Mouse (Mus musculus) embryonic facial prominence, embryonic 14.5 days (tissue): ENCODE measurements around the gene Ubap1l. TPM values are rescaled to one million over a fixed set of nuclear protein-coding genes. Genes with fewer than 3 reads are reported as not detected.
A peak's percentile ranks its signal among the peaks of the same experiment; 100 is the strongest.

Experiments
- ATAC-seq: fragments of 200-750 bp; cut with Nextera tagmentation; 2 replicates; pipeline ENCODE4 v1.8.0; 2017; ENCODE audit warnings: low read depth, moderate number of reproducible peaks, moderate TSS enrichment
- DNase-seq: peaks from one replicate; pipeline ENCODE4 v3.0.0-alpha.2; 2015; ENCODE audit warnings: low spot score
- H3K27ac ChIP-seq: fragments of 300-500 bp; sonication (generic); replicated peaks from 2 replicates; pipeline ENCODE4 v1.5.1; 2014; ENCODE audit warnings: low read depth, mild to moderate bottlenecking, low read length, moderate library complexity
- H3K27me3 ChIP-seq: fragments of 300-500 bp; sonication (generic); replicated peaks from 2 replicates; pipeline ENCODE4 v1.6.1; 2014; ENCODE audit warnings: low read length; ENCODE audit not compliant: control insufficient read depth, insufficient read depth
- H3K36me3 ChIP-seq: fragments of 300-500 bp; sonication (generic); 2 replicates; pipeline ENCODE4 v1.6.1; 2014; ENCODE audit warnings: low read length, mixed read lengths; ENCODE audit not compliant: control insufficient read depth, insufficient read depth
- H3K4me1 ChIP-seq: fragments of 300-500 bp; sonication (generic); 2 replicates; pipeline ENCODE4 v1.6.1; 2014; ENCODE audit warnings: antibody characterized with exemption, low read length; ENCODE audit not compliant: control insufficient read depth, insufficient read depth
- H3K4me2 ChIP-seq: fragments of 300-500 bp; sonication (generic); 2 replicates; pipeline ENCODE4 v1.6.1; 2014; ENCODE audit warnings: low read depth, mild to moderate bottlenecking, low read length, moderate library complexity, mixed read lengths
- H3K4me3 ChIP-seq: fragments of 300-500 bp; sonication (generic); 2 replicates; pipeline ENCODE4 v1.5.1; 2014; ENCODE audit warnings: low read depth, mild to moderate bottlenecking, low read length
- H3K9ac ChIP-seq: fragments of 300-500 bp; sonication (generic); 2 replicates; pipeline ENCODE4 v1.6.1; 2014; ENCODE audit warnings: low read depth, mild to moderate bottlenecking, low read length, moderate library complexity, mixed read lengths
- H3K9me3 ChIP-seq: fragments of 300-500 bp; sonication (generic); 2 replicates; pipeline ENCODE4 v1.6.1; 2016; ENCODE audit warnings: low read length; ENCODE audit not compliant: control insufficient read depth
- WGBS: fragments of 180-500 bp; shearing (Covaris S2); extraction: QIAGEN DNeasy Blood & Tissue Kit; methylation state at CpG from one replicate; pipeline ENCODE4 v1.1.7; 2014; 5-methylcytosine and 5-hydroxymethylcytosine counted together
- polyA plus RNA-seq: library from polyadenylated mRNA; unstranded; fragments of >200 nt; fragmentation: Nextera tagmentation; extraction: Ambion mirVana; gene quantifications from 2 replicates; pipeline ENCODE4 v1.2.1, GENCODE M21; 2014

The Ubap1l gene
- polyA plus RNA-seq, 1 experiment from 2014 or later = 0.72 TPM

DNA sequence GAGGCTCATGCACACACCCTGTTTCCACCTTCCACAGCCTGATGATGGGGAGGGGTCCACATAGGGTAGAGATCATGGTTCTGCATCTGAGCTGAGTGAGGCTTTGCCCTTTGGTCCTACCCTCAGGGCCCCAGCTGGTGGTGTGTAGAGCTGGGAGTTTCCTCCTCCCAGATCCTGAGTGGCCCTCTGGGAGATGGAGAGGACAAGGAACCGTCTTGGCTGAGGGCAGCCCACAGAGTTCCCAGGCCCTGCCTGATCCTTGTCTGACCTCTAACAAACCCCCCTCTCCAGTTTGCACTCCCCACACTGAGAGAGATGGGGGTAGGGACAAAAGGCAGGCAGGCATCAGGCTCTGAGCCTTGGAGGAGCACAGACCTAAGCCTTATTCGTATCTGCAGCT is 33.5 kb downstream of the Ubap1l start:
- 0 out of 2 replicates have a peak, but pooled peaks cover 4% of the 10 kb centered on the region for H3K4me1 ChIP-seq
- 55% methylated on average over 2 of the region's 2 CpGs for whole genome bisulfite sequencing
- no peak overlapping the region for H3K27ac ChIP-seq
- DNase-seq (no peak), ATAC-seq (no peak)
- no peak overlapping the region for H3K4me2 ChIP-seq
- H3K9ac ChIP-seq = no peak overlapping the region
- no peak overlapping the region for H3K4me3 ChIP-seq
- H3K36me3 ChIP-seq = no peaks in the 10 kb centered on the region
- H3K9me3 ChIP-seq = no peaks in the 10 kb centered on the region
- peaks cover 33% of the 10 kb centered on the region for H3K27me3 ChIP-seq

- Histone ChIP-seq H3K36me3 (no peaks in the 10 kb centered on the region), H3K4me1 (0 out of 2 replicates have a peak, but pooled peaks cover 4% of the 10 kb centered on the region), H3K9ac (peak within 1 kb of the TSS; percentile 69), H3K4me3 (peak within 1 kb of the TSS; percentile 54), H3K27ac (no peak within 1 kb of the TSS), H3K9me3 (no peaks in the 10 kb centered on the region), H3K27me3 (no peaks in the 10 kb centered on the region), H3K4me2 (peak within 1 kb of the TSS; percentile 71)
- peak; percentile 89 for DNase-seq
- peak; percentile 89 for ATAC-seq
- under 1% methylated on average over 10 of the region's 24 CpGs for WGBS
Observed at GRCm38 (mm10) chr9:65398279-65398678, 37.4 kb downstream of the Ubap1l start, which contains the start of gene Rasl12. Gene Rasl12, plus strand, starts transcription at chr9:65398506.

DNA sequence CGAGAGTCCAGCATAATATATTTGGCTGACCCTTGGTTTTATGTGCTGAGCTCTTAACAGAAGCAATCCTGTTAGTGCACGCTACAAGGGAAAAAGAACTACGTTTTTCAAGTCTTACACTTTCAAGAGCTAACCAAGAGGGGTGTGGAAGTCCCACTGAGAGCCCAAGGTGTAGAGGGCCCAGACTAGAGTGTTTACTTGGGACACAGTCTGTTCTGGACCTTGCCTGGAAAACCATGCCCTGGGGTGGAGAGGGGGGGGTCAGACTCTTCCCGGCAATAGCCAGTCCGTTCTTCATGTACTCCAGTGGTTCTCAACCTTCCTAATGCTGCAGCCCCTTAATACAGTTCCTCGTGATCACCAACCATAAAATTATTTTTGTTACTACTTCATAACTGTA is 39.1 kb downstream of the Ubap1l start:
- Histone ChIP-seq H3K9me3 (no peaks in the 10 kb centered on the region), H3K4me1 (0 out of 2 replicates have a peak, but pooled peaks cover 4% of the 10 kb centered on the region), H3K36me3 (no peaks in the 10 kb centered on the region), H3K4me3 (no peak overlapping the region), H3K4me2 (no peak overlapping the region), H3K27me3 (no peaks in the 10 kb centered on the region), H3K27ac (no peak overlapping the region), H3K9ac (no peak overlapping the region)
- 90% methylated on average over 6 of the region's 6 CpGs for WGBS
- ATAC-seq (no peak), DNase-seq (no peak)

DNA sequence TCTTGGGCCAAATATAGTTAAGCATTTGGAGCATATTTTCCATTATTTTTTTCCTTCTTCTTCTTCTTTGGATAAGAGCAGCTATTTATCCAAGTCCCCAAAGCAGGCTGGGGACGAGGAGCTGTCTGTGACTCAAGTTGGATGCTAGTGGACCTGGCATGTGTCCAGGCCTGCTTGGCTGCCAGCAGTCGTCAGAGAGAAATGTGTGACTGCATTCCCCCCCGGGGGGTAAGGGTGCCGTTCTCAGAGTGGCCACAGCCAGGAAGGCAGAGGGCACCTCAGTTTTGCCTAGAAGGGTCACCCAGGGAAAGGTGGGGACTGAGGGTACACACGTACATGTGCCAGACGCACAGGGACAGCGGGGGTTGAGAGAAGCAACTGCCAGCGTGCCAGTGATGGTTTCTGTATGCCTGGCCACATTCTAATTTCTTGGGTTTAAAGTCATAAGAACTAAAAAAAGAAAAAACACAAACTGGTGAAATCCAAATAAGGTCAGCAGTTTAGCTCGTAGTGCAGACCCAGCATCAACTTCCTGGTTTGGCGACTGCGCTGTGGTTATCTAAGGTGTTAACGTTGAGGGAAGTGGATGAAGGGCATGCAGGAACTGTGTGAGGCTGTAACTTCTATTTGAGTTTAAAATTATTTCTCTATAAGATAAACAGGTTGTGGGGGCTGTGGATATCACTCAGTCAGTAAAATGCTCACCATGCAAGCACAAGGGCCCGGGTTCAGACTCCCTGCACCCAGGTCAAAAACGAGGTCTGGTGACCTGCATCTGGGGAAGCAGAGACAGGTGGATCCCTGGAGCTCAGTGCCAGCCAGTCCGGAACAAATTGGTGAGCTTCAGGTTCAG is 43.7 kb downstream of the Ubap1l start:
- no peak for ATAC-seq
- no peak overlapping the region for H3K4me2 ChIP-seq
- WGBS = 67% methylated on average over 15 of the region's 15 CpGs
- no peak overlapping the region for H3K9ac ChIP-seq
- H3K36me3 ChIP-seq = no peaks in the 10 kb centered on the region
- no peaks in the 10 kb centered on the region for H3K4me1 ChIP-seq
- DNase-seq = peak; percentile 44
- no peaks in the 10 kb centered on the region for H3K9me3 ChIP-seq
- no peak overlapping the region for H3K4me3 ChIP-seq
- H3K27me3 ChIP-seq = no peaks in the 10 kb centered on the region
- no peak overlapping the region for H3K27ac ChIP-seq

DNA sequence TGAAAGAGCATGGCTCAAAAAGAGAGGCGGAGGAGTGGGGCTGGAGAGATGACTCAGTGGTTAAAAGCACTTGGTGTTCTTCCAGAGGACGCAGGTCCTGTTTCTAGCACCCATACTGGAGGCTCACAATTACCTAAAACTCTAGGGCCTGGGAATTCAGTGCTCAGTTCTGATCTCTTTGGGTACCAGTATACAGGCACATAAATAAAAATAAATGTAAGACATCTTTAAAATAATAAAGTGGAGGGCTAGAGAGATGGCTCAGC is 44.3 kb downstream of the Ubap1l start:
- Histone ChIP-seq H3K9ac (no peak overlapping the region), H3K4me2 (no peak overlapping the region)
- 80% methylated on average over 2 of the region's 2 CpGs for WGBS

DNA sequence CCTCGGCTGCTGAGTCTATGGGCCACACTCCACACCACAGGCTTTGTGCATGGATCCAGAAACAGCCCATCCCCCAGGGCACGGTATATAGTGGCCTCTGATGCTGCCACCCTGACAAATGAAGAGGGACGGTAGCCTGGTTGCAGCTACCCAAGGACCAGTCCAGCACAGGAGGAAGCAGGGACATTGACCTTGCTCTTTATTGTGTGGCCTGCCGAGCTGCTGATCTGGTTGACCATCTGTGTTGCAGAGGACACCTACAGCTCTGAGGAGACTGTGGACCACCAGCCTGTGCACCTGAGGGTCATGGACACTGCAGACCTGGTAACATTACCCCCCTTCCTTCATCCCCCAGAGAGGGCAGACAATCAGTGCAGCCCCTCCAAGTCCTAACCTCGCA is 46.5 kb downstream of the Ubap1l start:
- WGBS = 72% methylated on average over 5 of the region's 5 CpGs
- Histone ChIP-seq H3K9ac (no peak overlapping the region), H3K27me3 (no peaks in the 10 kb centered on the region), H3K4me2 (no peak overlapping the region), H3K9me3 (no peaks in the 10 kb centered on the region), H3K4me1 (no peaks in the 10 kb centered on the region), H3K4me3 (no peak overlapping the region), H3K36me3 (no peaks in the 10 kb centered on the region), H3K27ac (no peak overlapping the region)
- DNase-seq (no peak), ATAC-seq (no peak)

More for the DNA sequence above, 44.3 kb downstream of the Ubap1l start:
- no peaks in the 10 kb centered on the region for H3K27me3 ChIP-seq
- H3K9me3 ChIP-seq = no peaks in the 10 kb centered on the region
- ATAC-seq (no peak), DNase-seq (no peak)
- H3K4me1 ChIP-seq = no peaks in the 10 kb centered on the region
- H3K4me3 ChIP-seq = no peak overlapping the region
- no peaks in the 10 kb centered on the region for H3K36me3 ChIP-seq
- H3K27ac ChIP-seq = no peak overlapping the region

DNA sequence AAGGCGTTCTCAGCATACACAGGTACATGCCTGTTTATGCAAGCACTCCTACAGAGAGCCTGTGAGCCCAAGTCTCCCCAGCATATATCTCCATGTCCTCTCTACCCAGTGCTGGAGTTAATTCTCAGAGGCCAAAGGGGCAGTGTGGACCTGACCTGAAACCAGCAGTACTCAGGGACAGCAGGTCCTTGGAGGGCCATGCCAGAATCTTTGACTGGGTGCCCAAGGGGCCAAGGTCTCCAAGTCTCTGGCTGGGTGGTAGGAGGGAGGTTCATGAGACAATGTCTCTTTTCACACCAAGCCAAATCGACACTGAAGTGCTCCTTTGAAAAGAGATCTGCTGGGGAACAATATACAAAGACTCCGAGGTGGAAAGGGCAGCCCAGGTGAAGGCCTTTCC is 47.0 kb downstream of the Ubap1l start:
- no peak for ATAC-seq
- no peaks in the 10 kb centered on the region for H3K27me3 ChIP-seq
- H3K4me3 ChIP-seq = no peak overlapping the region
- 54% methylated on average over 3 of the region's 3 CpGs for WGBS
- no peaks in the 10 kb centered on the region for H3K36me3 ChIP-seq
- H3K4me2 ChIP-seq = no peak overlapping the region
- DNase-seq = no peak
- H3K27ac ChIP-seq = no peak overlapping the region
- H3K9me3 ChIP-seq = no peaks in the 10 kb centered on the region
- no peaks in the 10 kb centered on the region for H3K4me1 ChIP-seq
- no peak overlapping the region for H3K9ac ChIP-seq

DNA sequence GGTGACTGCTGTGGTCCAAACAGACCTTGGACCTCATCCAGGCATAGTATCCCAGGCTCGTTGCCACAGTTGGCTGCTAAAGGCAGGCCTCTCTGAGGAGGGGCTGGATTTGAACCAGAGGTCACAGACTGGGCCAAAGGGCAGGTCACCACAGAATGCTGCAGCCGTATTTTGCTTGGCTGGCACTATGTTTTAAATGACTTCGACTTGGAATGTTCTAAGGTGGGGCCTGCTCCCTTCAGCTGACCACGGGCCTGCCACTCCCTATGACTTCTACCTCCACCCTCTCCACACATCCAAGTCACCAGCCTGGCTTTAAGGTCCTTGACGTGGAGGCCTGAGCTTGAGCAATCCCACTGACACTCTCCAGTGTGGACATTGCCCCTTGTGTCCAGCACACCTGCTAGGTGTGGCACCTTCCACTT is 48.0 kb downstream of the Ubap1l start:
- H3K9me3 ChIP-seq = no peaks in the 10 kb centered on the region
- DNase-seq (no peak), ATAC-seq (no peak)
- H3K9ac ChIP-seq = no peak overlapping the region
- no peak overlapping the region for H3K27ac ChIP-seq
- H3K4me2 ChIP-seq = no peak overlapping the region
- no peaks in the 10 kb centered on the region for H3K27me3 ChIP-seq
- H3K4me3 ChIP-seq = no peak overlapping the region
- WGBS = 64% methylated on average over 4 of the region's 5 CpGs
- H3K4me1 ChIP-seq = no peaks in the 10 kb centered on the region
- no peaks in the 10 kb centered on the region for H3K36me3 ChIP-seq

DNA sequence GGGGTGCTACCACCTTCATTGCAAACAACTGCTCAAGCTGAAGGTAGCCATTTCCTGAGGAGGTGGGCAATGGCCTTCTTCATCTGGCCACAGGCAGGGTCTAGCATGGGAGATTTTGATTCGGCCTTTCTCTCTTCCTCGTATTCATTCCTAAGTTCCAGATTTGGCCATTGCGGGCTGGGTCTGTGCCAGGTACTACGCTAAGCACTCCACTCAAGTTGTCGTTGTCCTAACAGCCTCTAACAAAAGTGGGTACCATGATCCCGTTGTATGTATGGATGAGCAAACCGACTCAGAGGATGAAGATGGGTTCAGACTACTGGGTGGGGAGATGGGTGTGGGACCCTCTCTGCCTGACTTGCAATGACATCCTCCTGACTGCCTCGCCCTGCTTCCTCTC is 49.5 kb downstream of the Ubap1l start:
- Histone ChIP-seq H3K9ac (no peak overlapping the region), H3K27ac (no peak overlapping the region), H3K27me3 (no peaks in the 10 kb centered on the region), H3K9me3 (no peaks in the 10 kb centered on the region), H3K36me3 (no peaks in the 10 kb centered on the region), H3K4me1 (no peaks in the 10 kb centered on the region), H3K4me2 (no peak overlapping the region), H3K4me3 (no peak overlapping the region)
- DNase-seq (no peak), ATAC-seq (no peak)
- 93% methylated on average over 8 of the region's 8 CpGs for WGBS
